Mouse (Mus musculus): ENCODE results near the gene T2.
"Not testable (repeated sequence)": the region's sequence is repeated elsewhere in the genome, so short reads cannot be mapped to it uniquely, and the experiment has no call there.

The T2 gene

GRCm38 (mm10) chr17:8355692-8356091 lies at the start of gene T2:
TSS of gene T2 (plus strand) at chr17:8355992.
- DNase-seq (ENCODE audit: low spot score): no peak

- peak; percentile 97 for DNase-seq (ENCODE audit: low spot score)
These were observed 44.8 kb upstream of the T2 start, which contains the start of gene Sft2d1 for GRCm38 (mm10) chr17:8310838-8311614. TSS of gene Sft2d1 (plus strand) at chr17:8311102.

- no peak for DNase-seq (ENCODE audit: low spot score)
These were observed 44.0 kb upstream of the T2 start for GRCm38 (mm10) chr17:8311751-8312150.

GRCm38 (mm10) chr17:8313976-8314375 lies 41.8 kb upstream of the T2 start:
- no peak for DNase-seq (ENCODE audit: low spot score)

GRCm38 (mm10) chr17:8316251-8316650 lies 39.5 kb upstream of the T2 start:
- DNase-seq (ENCODE audit: low spot score): no peak

- DNase-seq (ENCODE audit: low spot score): not testable (repeated sequence)
These were observed 28.9 kb upstream of the T2 start for GRCm38 (mm10) chr17:8326877-8327276.

- no peak for DNase-seq (ENCODE audit: low spot score)
These were observed 27.1 kb upstream of the T2 start for GRCm38 (mm10) chr17:8328511-8329174.

GRCm38 (mm10) chr17:8330602-8331001 lies 25.2 kb upstream of the T2 start:
- no peak for DNase-seq (ENCODE audit: low spot score)

- not testable (repeated sequence) for DNase-seq (ENCODE audit: low spot score)
These were observed 18.6 kb upstream of the T2 start, which contains the start of gene Prr18 for GRCm38 (mm10) chr17:8337159-8337558. TSS of gene Prr18 (plus strand) at chr17:8337459.

GRCm38 (mm10) chr17:8339666-8340374 lies 16.0 kb upstream of the T2 start:
- DNase-seq (ENCODE audit: low spot score): no peak

- DNase-seq (ENCODE audit: low spot score): no peak
These were observed 15.1 kb upstream of the T2 start for GRCm38 (mm10) chr17:8340407-8341359.

- DNase-seq (ENCODE audit: low spot score): no peak
These were observed 14.3 kb upstream of the T2 start for GRCm38 (mm10) chr17:8341360-8341963.

GRCm38 (mm10) chr17:8342706-8343105 lies 13.1 kb upstream of the T2 start:
- DNase-seq (ENCODE audit: low spot score): no peak

- no peak for DNase-seq (ENCODE audit: low spot score)
These were observed 12.4 kb upstream of the T2 start for GRCm38 (mm10) chr17:8343416-8343815.

- DNase-seq (ENCODE audit: low spot score): no peak
These were observed 8.0 kb upstream of the T2 start for GRCm38 (mm10) chr17:8347765-8348285.

GRCm38 (mm10) chr17:8348941-8349340 lies 6.9 kb upstream of the T2 start:
- no peak for DNase-seq (ENCODE audit: low spot score)

- no peak for DNase-seq (ENCODE audit: low spot score)
These were observed 4.7 kb upstream of the T2 start for GRCm38 (mm10) chr17:8351088-8351487.

- no peak for DNase-seq (ENCODE audit: low spot score)
These were observed 1.7 kb downstream of the T2 start for GRCm38 (mm10) chr17:8357498-8357897.

- DNase-seq (ENCODE audit: low spot score): no peak
These were observed 5.1 kb downstream of the T2 start for GRCm38 (mm10) chr17:8360876-8361275.

GRCm38 (mm10) chr17:8361281-8362103 lies 5.7 kb downstream of the T2 start:
- no peak for DNase-seq (ENCODE audit: low spot score)

Measured in urinary bladder, postnatal 25 days (tissue).